Mouse (Mus musculus) olfactory bulb, adult 2 months (tissue): ENCODE data around the gene Mical2. TPM values are rescaled to one million over a fixed set of nuclear protein-coding genes. Genes with fewer than 3 reads are reported as not detected.

Source experiments
- H3K27ac ChIP-seq: fragments of 200-500 bp; 2 replicates; pipeline ENCODE4 v1.5.1; 2012; ENCODE audit warnings: low read depth, low read length; ENCODE audit not compliant: insufficient read depth
- H3K4me1 ChIP-seq: fragments of 200-500 bp; 2 replicates; pipeline ENCODE4 v1.6.1; 2012; ENCODE audit warnings: low read length; ENCODE audit not compliant: control insufficient read depth, insufficient read depth
- H3K4me3 ChIP-seq: fragments of 200-500 bp; 2 replicates; pipeline ENCODE4 v1.5.1; 2012; ENCODE audit warnings: mild to moderate bottlenecking, low read depth, low read length, moderate library complexity; ENCODE audit not compliant: insufficient read depth
- CTCF ChIP-seq: fragments of 200-500 bp; IDR thresholded peaks from 2 replicates; pipeline ENCODE4 v1.5.1; 2012; ENCODE audit warnings: low read depth, mild to moderate bottlenecking, low read length, moderate library complexity; ENCODE audit not compliant: insufficient read depth
- POLR2A ChIP-seq: fragments of 200-500 bp; IDR thresholded peaks from 2 replicates; pipeline ENCODE4 v1.6.1; 2012; ENCODE audit warnings: mild to moderate bottlenecking, low read depth, low read length, moderate library complexity; ENCODE audit not compliant: insufficient read depth
- WGBS: fragments of 180-500 bp; shearing (Covaris S2); methylation state at CpG from one replicate; pipeline ENCODE4 v1.1.7; 2018; 5-methylcytosine and 5-hydroxymethylcytosine counted together
- polyA plus RNA-seq: library from polyadenylated mRNA; stranded (reverse); fragments of >200 nt; gene quantifications from 2 replicates; pipeline ENCODE4 v1.2.4, GENCODE M21; 2012; ENCODE audit warnings: low replicate concordance; ENCODE audit not compliant: missing spikeins, insufficient read depth, insufficient read length

Mical2 gene
- polyA plus RNA-seq, 1 experiment = 155 TPM

GRCm38 (mm10) chr7:112377314-112377713 lies 151.7 kb downstream of the Mical2 start:
- TF ChIP-seq CTCF (no peak), POLR2A (no peak)
- peaks cover 13% of the 10 kb centered on the region for H3K4me1 ChIP-seq
- no peak overlapping the region for H3K4me3 ChIP-seq
- H3K27ac ChIP-seq = no peak overlapping the region
- WGBS = 43% methylated on average over 8 of the region's 8 CpGs

DNA sequence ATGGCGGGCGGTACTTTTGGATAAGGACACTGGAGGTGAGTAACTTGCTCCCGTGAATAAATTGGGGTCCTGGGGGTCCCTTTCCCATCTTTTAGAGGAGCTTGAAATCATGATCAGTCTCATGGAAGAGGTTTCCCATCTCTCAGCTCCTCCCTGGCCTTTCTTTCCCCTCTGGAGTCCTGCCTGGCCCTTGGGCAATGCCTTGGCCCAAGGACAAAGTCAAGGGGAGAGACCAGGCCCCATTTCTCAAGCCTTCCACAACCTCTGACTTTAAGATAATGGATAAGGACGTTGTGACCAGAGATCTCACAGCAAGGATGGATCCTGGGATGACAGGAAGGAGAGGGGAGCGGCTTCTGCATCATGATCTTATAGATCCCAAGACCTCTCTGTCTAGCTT lies 152.4 kb downstream of the Mical2 start:
- Histone ChIP-seq H3K27ac (no peak overlapping the region), H3K4me3 (no peak overlapping the region), H3K4me1 (peaks cover 13% of the 10 kb centered on the region)
- TF ChIP-seq POLR2A = no peak
- 92% methylated on average over 5 of the region's 5 CpGs for WGBS

DNA sequence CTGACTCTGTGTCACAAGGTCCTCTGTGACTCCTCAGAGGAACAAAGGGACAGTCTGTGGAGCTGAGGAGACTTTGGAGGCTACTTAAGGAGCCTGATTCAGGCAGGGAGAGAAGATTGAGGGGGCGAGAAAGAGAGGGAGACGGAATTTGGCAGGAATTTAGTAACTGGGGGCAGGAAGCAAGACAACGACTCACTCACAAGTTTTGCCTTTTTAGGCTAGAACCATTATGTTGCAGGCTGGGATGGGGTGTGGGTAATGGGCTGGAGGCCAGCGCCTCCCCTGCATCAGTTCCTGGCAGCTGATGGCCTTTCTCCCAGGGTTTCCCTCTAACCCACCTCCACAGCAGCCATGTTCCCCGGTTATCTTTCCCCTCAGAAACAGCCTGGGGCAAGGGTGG lies 152.8 kb downstream of the Mical2 start:
- WGBS = 53% methylated on average over 5 of the region's 5 CpGs
- TF ChIP-seq CTCF = no peak
- no peak for TF ChIP-seq POLR2A
- Histone ChIP-seq H3K27ac (no peak overlapping the region), H3K4me3 (no peak overlapping the region), H3K4me1 (peaks cover 13% of the 10 kb centered on the region)

DNA sequence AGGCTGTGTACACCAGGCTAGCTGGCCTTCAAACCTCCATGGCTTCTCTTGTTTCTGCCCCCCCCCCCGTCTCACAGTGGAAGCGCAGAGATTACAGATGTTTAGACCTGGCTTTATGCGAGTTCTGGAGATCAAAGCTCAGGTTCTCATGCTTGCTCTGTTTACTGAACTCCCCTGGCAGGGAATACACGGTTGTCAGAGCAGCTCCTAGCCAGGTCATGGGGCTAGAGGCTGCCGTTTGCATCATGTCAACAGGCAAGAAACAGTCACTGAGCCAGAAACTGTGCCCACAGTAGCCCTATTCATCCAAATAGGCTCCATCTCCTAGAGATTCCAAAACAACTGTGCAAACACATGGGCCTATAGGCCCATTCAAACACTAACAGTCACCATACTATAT lies 160.9 kb downstream of the Mical2 start:
- TF ChIP-seq CTCF (no peak), POLR2A (no peak)
- Histone ChIP-seq H3K4me1 (peaks cover 9% of the 10 kb centered on the region), H3K4me3 (no peak overlapping the region), H3K27ac (no peak overlapping the region)
- 86% methylated on average over 5 of the region's 5 CpGs for WGBS

- Histone ChIP-seq H3K4me1 (peaks cover 20% of the 10 kb centered on the region), H3K4me3 (no peak overlapping the region), H3K27ac (no peak overlapping the region)
- TF ChIP-seq CTCF = no peak
- TF ChIP-seq POLR2A = no peak
- 93% methylated on average over 5 of the region's 5 CpGs for WGBS
Measured at GRCm38 (mm10) chr7:112387876-112388275, 162.2 kb downstream of the Mical2 start.

GRCm38 (mm10) chr7:112388363-112388875 lies 162.8 kb downstream of the Mical2 start:
- TF ChIP-seq CTCF (no peak), POLR2A (no peak)
- peaks cover 21% of the 10 kb centered on the region for H3K4me1 ChIP-seq

GRCm38 (mm10) chr7:112389611-112390251 lies 164.1 kb downstream of the Mical2 start:
- Histone ChIP-seq H3K4me1 (peaks cover 21% of the 10 kb centered on the region), H3K4me3 (no peak overlapping the region), H3K27ac (peak overlapping the region; percentile 76; the same call in 1 of the 2 replicates)
- 13% methylated on average over 6 of the region's 6 CpGs for WGBS
- TF ChIP-seq CTCF (no peak), POLR2A (no peak)

More at GRCm38 (mm10) chr7:112388363-112388875, 162.8 kb downstream of the Mical2 start:
- Histone ChIP-seq H3K4me3 (no peak overlapping the region), H3K27ac (no peak overlapping the region)
- 94% methylated on average over 5 of the region's 5 CpGs for WGBS

DNA sequence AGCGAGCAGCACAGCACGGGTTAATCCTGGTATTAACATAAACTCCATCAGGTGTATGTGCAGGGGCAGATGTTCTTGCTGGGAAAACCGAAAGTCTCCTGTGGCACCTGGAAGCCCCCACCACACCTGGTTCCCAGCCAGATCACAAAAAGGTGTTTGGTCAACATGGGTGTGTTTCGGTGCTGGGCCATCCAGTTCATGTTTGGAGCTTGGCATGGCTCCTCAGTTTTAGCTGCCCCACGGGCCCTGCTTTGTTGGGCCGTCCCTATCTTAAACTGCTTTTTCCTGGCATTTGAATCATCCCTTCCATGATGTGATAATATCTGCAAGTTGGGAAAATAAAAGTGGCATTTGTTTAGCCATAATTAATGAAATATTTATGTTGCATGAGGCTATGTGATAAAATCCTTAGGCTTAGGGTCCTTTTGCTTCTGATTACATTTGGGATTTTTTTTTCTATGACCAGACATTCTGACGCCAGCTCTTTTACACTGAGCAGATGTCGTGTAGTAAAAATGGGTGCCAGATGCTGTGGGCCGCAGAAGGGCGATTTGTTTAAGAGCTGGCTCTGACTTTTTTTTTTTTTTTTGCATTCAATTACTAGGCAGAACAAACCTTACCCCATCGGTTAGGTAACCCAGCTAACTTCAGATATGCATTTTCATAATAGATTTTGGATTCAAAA lies 164.7 kb downstream of the Mical2 start:
- 11% methylated on average over 11 of the region's 11 CpGs for WGBS
- H3K27ac ChIP-seq = peak overlapping the region; percentile 76
- H3K4me1 ChIP-seq = peaks cover 21% of the 10 kb centered on the region

DNA sequence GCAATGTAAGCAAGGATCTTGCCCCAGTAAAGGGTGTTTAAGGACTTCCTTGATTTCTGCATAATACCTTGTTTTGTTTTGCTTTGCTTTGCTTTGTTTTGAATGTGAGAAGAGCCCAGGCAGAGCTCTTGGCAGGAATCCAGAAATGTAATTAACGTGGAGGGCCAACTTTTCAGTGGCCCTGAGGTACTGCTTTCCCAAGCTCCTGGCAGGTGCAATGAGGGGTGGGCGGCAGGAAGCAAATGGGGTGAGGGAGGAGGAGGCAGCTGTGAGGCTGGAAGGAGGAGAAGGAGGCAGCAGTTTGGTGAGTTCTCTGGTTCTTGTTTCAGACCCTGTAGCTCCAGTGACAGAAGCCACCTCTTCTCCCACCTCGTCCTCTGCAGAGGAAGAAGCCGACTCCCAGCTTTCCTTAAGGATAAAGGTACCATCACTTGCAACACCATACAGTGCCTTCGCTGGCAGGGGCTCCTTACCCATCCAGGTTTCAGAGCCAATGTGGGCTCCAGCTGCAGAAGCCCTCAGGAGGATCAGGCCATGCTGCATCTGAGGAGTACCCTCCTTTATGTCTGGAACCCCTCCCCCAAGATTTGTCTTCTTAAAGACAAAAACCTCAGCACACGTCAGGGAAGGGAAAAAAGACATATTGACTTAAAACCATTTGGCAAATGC lies 165.4 kb downstream of the Mical2 start:
- Histone ChIP-seq H3K4me1 (peaks cover 21% of the 10 kb centered on the region), H3K4me3 (no peak overlapping the region), H3K27ac (peak overlapping the region; percentile 41; the same call in 1 of the 2 replicates)
- 37% methylated on average over 6 of the region's 6 CpGs for WGBS
- no peak for TF ChIP-seq POLR2A
- no peak for TF ChIP-seq CTCF

More for the DNA sequence above, 164.7 kb downstream of the Mical2 start:
- H3K4me3 ChIP-seq = no peak overlapping the region
- no peak for TF ChIP-seq CTCF
- TF ChIP-seq POLR2A = no peak
